ENCODE assay signal across 9 mouse cellular contexts in the genomic region with DNA sequence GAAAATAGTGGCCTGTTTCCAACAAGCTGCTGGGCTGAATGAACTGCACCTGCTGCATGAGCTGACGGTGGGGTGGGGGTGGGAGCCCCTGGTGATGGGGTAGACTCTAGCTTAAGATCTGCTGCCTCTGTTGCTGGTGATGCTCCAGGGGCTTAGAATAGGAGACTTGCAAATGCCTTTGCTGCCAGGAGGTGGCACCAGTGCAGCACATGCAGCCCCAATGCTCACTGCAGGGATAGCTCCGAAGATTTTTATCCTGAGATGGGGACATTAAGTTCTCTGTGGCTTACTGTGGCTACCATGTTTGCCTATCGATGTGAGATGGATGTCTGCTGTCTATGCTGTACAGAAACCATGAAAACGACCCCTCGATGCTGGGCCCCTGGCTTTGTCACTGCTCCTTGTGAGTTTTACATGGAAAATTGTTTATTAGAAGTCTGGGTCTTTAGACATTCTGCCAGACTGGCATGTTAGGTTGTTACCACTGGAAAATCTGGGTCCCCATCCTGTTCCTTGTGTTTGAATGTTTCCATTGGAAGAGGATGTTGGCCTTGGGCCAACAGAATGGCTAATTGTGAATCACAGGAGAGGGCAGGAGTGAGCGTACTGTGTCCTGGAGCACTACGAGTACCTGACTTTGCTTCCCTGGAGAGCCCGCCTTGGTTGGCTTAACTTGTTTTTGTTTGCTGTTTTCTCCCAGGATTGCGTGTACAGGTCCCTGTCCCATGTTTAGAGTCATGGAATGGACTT.
DNase-seq lines count a peak whose midpoint lies in the region; ATAC-seq lines count a peak whose summit lies in the region.
"Had no signal": no experiment of that assay in that cellular context is flagged by ENCODE, and none has a peak within 500 bp of the region (broad histone marks: within the 10 kb centered on the region; RNA-seq: fewer than 3 reads in every experiment).

No protein-coding gene starts in this region.

- H3K4me3 ChIP-seq in intestine, embryonic 15.5 days (replicated peaks) = no peak overlapping the region
- no peak overlapping the region for H3K4me3 ChIP-seq in intestine, embryonic 16.5 days (ENCODE audit: low read length)
- H3K4me3 ChIP-seq in forebrain, embryonic 10.5 days = no peak overlapping the region
- no peak overlapping the region for H3K4me3 ChIP-seq in hindbrain, embryonic 16.5 days (ENCODE audit: low read length)
- H3K4me3 ChIP-seq in neural tube, embryonic 15.5 days (replicated peaks) = no peak overlapping the region

- intact Hi-C loops in left cerebral cortex, postnatal 4 days (cut with DNase I) = no loop called here

- no peak overlapping the region for H3K4me2 ChIP-seq in intestine, embryonic 15.5 days (replicated peaks)
- no peak overlapping the region for H3K4me2 ChIP-seq in intestine, embryonic 16.5 days (ENCODE audit: low read depth, low read length)
- no peak overlapping the region for H3K4me2 ChIP-seq in hindbrain, embryonic 16.5 days (ENCODE audit: low read length)
- H3K4me2 ChIP-seq in neural tube, embryonic 15.5 days = no peak overlapping the region

- 62% methylated on average over 9 of the region's 9 CpGs for WGBS in intestine, embryonic 15.5 days
- 60% methylated on average over 9 of the region's 9 CpGs for WGBS in intestine, embryonic 16.5 days
- 65% methylated on average over 9 of the region's 9 CpGs for WGBS in forebrain, embryonic 10.5 days
- 58% methylated on average over 9 of the region's 9 CpGs for WGBS in hindbrain, embryonic 16.5 days
- WGBS in neural tube, embryonic 15.5 days = 55% methylated on average over 9 of the region's 9 CpGs

- H3K36me3 ChIP-seq in intestine, embryonic 15.5 days = 0 out of 2 replicates have a peak, but pooled peaks cover 4% of the 10 kb centered on the region
- peaks cover 2% of the 10 kb centered on the region; the same call in 1 of the 2 replicates for H3K36me3 ChIP-seq in intestine, embryonic 16.5 days (ENCODE audit: control insufficient read depth, insufficient read depth, low read length)
- H3K36me3 ChIP-seq in forebrain, embryonic 10.5 days (replicated peaks) = no peaks in the 10 kb centered on the region
- H3K36me3 ChIP-seq in hindbrain, embryonic 16.5 days (ENCODE audit: control insufficient read depth, insufficient read depth, low read length) = no peaks in the 10 kb centered on the region
- no peaks in the 10 kb centered on the region for H3K36me3 ChIP-seq in neural tube, embryonic 15.5 days

- no peak overlapping the region for H3K27ac ChIP-seq in intestine, embryonic 15.5 days
- H3K27ac ChIP-seq in intestine, embryonic 16.5 days (ENCODE audit: low read length) = no peak overlapping the region
- H3K27ac ChIP-seq in forebrain, embryonic 10.5 days = no peak overlapping the region
- no peak overlapping the region for H3K27ac ChIP-seq in hindbrain, embryonic 16.5 days (ENCODE audit: low read depth, low read length)
- H3K27ac ChIP-seq in neural tube, embryonic 15.5 days (replicated peaks) = no peak overlapping the region
- H3K27ac ChIP-seq: macrophage had no signal

- peak; percentile 67 for DNase-seq in adrenal gland, postnatal 10 days
- peak; percentile 23 for DNase-seq in forebrain, embryonic 10.5 days (ENCODE audit: extremely low spot score, low spot score)
- peak; percentile 64 for DNase-seq in left cerebral cortex, postnatal 4 days

- ATAC-seq in intestine, embryonic 15.5 days = peak; percentile 53
- ATAC-seq in intestine, embryonic 16.5 days = no peak
- ATAC-seq in hindbrain, embryonic 16.5 days = peak; percentile 81
- ATAC-seq in neural tube, embryonic 15.5 days (ENCODE audit: low FRiP score) = peak; percentile 62; the same call in 1 of the 2 replicates
- ATAC-seq in inflammation-experienced regulatory T-cells, adult 6 months = no peak

- H3K27me3 ChIP-seq in intestine, embryonic 15.5 days (replicated peaks) = no peaks in the 10 kb centered on the region
- H3K27me3 ChIP-seq in intestine, embryonic 16.5 days (replicated peaks; ENCODE audit: control insufficient read depth, insufficient read depth, low read length) = no peaks in the 10 kb centered on the region
- peaks cover 47% of the 10 kb centered on the region for H3K27me3 ChIP-seq in forebrain, embryonic 10.5 days (ENCODE audit: poor library complexity, severe bottlenecking)
- no peaks in the 10 kb centered on the region for H3K27me3 ChIP-seq in hindbrain, embryonic 16.5 days (replicated peaks; ENCODE audit: control insufficient read depth, insufficient read depth, low read length)
- peaks cover 24% of the 10 kb centered on the region for H3K27me3 ChIP-seq in neural tube, embryonic 15.5 days (replicated peaks)

- no peaks in the 10 kb centered on the region for H3K9me3 ChIP-seq in intestine, embryonic 15.5 days
- no peaks in the 10 kb centered on the region for H3K9me3 ChIP-seq in intestine, embryonic 16.5 days (ENCODE audit: control insufficient read depth, low read length)
- H3K9me3 ChIP-seq in forebrain, embryonic 10.5 days = no peaks in the 10 kb centered on the region
- H3K9me3 ChIP-seq in hindbrain, embryonic 16.5 days (ENCODE audit: control insufficient read depth, low read length) = no peaks in the 10 kb centered on the region
- H3K9me3 ChIP-seq in neural tube, embryonic 15.5 days (replicated peaks) = no peaks in the 10 kb centered on the region

- H3K9ac ChIP-seq in intestine, embryonic 15.5 days = no peak overlapping the region
- H3K9ac ChIP-seq in intestine, embryonic 16.5 days (ENCODE audit: low read depth, low read length) = no peak overlapping the region
- no peak overlapping the region for H3K9ac ChIP-seq in hindbrain, embryonic 16.5 days (ENCODE audit: low read depth, low read length)
- H3K9ac ChIP-seq in neural tube, embryonic 15.5 days (replicated peaks) = no peak overlapping the region

- no peaks in the 10 kb centered on the region for H3K4me1 ChIP-seq in intestine, embryonic 15.5 days (replicated peaks)
- H3K4me1 ChIP-seq in intestine, embryonic 16.5 days (ENCODE audit: control insufficient read depth, insufficient read depth, low read length) = no peaks in the 10 kb centered on the region
- H3K4me1 ChIP-seq in forebrain, embryonic 10.5 days = no peaks in the 10 kb centered on the region
- peaks cover 3% of the 10 kb centered on the region; the same call in 1 of the 2 replicates for H3K4me1 ChIP-seq in hindbrain, embryonic 16.5 days (ENCODE audit: control insufficient read depth, insufficient read depth, low read depth, low read length)
- peaks cover 7% of the 10 kb centered on the region; the same call in 1 of the 2 replicates for H3K4me1 ChIP-seq in neural tube, embryonic 15.5 days

Comparison
In these comparisons a context has a peak if more than half of its experiments do, and no peak if none do; other contexts are left out.
1. ATAC-seq: peak in intestine, embryonic 15.5 days (single experiment), hindbrain, embryonic 16.5 days (single experiment) and neural tube, embryonic 15.5 days (single experiment); none in intestine, embryonic 16.5 days (single experiment) and inflammation-experienced regulatory T-cells, adult 6 months (single experiment).
2. Peak in every context shown above with its lines, with median percentiles within 50 percentile points of each other: DNase-seq.